Mouse (Mus musculus) kidney, postnatal 4 days (tissue): ENCODE data around the gene Plod3.
"Not testable (repeated sequence)": the region's sequence is repeated elsewhere in the genome, so short reads cannot be mapped to it uniquely, and the experiment has no call there.

ENCODE experiments used
- DNase-seq, 2 experiments: peaks; one replicate each; pipeline ENCODE4 v3.0.0; 2021; ENCODE audit warnings: mixed read lengths in 2 of 2

The Plod3 gene

GRCm38 (mm10) chr5:136986695-136987137 lies at the start of gene Plod3:
Plod3 (plus strand) TSS chr5:136987019.
- peak; percentile 96 to 98 for DNase-seq

DNA sequence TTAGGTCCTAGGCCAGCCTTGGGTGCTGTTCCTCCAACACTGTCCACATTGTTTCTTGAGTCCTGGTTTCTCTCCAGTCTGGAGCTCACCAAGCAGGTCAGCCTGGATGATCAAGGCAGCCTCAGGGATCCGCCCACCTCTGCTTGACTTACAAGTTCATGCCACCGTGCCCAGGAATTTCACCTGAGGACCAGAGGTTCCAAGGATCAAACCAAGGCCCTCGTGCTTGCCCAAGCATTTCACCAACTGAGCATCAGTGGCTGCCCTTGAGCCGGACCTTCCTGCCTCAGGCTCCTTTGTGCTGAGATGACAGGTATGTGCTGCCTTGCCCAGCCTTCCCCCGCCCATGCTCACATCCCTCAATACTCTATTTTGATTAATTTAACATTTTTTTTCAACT lies 49.2 kb upstream of the Plod3 start:
- peak in 1 of 2 experiments; percentile 38 for DNase-seq

DNA sequence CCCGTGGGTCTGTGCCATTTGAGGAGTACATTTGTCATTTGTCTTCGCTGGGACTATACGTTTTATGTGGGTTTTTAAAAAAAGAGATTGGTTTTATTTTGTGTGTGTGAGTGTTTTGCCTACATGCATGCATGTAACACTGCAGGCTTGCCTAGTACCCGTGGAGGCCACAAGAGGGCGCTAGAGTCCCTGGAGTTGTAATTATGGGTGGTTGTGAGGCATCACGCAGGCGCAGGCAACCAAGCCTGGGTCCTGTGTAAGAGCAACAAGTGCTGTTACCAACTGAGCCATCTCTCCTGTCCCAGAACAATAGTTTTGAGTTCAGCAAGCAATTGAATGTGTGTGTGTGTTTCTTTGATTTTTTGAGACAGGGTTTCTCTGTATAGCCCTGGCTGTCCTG lies 47.5 kb upstream of the Plod3 start:
- DNase-seq, result peak; percentile 31 to 32

GRCm38 (mm10) chr5:136940029-136940428 lies 46.8 kb upstream of the Plod3 start:
- DNase-seq, result not testable (repeated sequence)

- DNase-seq, result no peak
These were observed 45.8 kb upstream of the Plod3 start for GRCm38 (mm10) chr5:136940845-136941560.

- no peak for DNase-seq
These were observed 44.0 kb upstream of the Plod3 start for GRCm38 (mm10) chr5:136942781-136943180.

- DNase-seq, result no peak
These were observed 43.4 kb upstream of the Plod3 start for GRCm38 (mm10) chr5:136943382-136943781.

- no peak for DNase-seq
These were observed 41.7 kb upstream of the Plod3 start for GRCm38 (mm10) chr5:136945084-136945483.

DNA sequence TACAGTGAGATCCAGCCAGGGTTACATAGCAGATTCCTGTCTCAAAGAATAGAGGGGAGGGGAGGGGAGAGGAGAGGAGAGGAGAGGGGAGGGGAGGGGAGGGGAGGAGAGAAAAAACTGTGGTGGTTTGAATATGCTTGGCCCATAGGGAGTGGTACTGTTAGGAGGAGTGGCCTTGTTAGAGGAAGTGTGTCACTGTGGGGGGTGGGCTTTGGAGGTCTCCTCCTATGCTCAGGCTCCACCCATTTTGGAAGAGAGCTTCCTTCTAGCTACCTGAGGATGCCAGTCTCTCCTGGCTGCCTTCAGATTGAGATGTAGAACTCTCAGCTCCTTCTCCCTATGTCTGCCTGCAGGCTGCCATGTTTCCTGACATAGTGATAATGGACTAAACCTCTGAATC lies 38.9 kb upstream of the Plod3 start:
- no peak for DNase-seq

DNA sequence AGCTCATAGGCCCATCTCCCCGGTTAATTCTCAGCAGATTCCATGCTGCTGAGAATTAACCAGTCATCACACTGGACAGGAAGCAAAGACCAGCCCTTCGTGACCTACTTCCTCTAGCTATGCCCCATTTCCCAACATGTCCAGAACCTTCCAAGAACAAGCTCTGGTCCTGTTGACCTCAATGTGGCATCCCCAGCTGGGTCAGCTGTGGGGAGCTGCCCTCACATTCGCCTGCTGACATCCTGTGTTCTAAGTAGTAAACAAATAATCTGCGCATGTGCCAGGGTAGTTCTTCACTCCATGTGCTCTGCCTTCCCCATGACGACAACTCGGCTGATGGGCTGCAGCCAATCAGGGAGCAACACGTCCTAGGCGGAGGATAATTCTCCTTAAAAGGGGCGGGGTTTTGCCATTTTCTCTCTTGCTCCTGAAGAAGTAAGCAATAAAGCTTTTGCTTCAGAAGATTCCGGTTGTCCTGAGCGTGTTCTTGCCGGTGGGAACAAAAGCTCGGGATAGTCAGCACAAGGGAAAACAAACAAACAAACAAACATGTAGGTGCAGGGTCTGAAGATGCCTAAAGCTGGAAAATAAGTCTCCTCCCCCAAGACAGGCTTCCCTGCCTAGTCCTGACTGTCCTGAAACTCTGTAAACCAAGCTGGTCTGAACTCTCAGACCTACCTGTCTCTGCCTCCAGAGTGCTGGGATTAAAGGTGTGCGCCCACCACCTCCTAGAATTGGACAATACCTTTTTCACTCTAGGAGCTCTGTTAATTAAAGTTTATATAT lies 37.1 kb upstream of the Plod3 start:
- not testable (repeated sequence) for DNase-seq

GRCm38 (mm10) chr5:136950521-136950920 lies 36.3 kb upstream of the Plod3 start:
- no peak for DNase-seq

DNA sequence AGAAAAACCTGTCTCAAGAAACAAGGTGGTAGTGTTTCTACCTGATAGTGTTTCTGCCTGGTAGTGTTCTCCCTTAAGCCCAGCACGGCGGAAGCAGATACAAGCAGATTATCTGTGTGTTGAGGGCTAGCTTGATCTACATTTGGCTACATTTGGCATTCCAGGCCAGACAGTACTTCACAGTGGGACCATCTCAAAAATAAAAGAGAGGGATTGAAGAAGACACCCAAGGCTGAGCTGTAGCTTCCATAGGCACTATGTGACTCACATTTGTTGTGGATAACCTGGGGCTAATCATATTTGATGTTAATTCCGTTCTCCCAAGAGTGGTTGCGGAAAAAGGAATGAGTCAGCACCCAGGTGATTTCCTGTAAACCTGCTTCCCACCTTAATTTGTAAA lies 34.7 kb upstream of the Plod3 start:
- no peak for DNase-seq

GRCm38 (mm10) chr5:136953015-136953414 lies 33.8 kb upstream of the Plod3 start, which contains the start of gene Fis1:
Fis1 (plus strand) TSS chr5:136953275.
- DNase-seq, result peak; percentile 99

- DNase-seq, result peak; percentile 29 to 37
These were observed 33.3 kb upstream of the Plod3 start for GRCm38 (mm10) chr5:136953440-136953951.

GRCm38 (mm10) chr5:136955622-136956021 lies 31.2 kb upstream of the Plod3 start:
- DNase-seq, result no peak

- no peak for DNase-seq
These were observed 29.6 kb upstream of the Plod3 start for GRCm38 (mm10) chr5:136957250-136957649.

GRCm38 (mm10) chr5:136958991-136959605 lies 27.7 kb upstream of the Plod3 start:
- peak; percentile 40 to 68 for DNase-seq

GRCm38 (mm10) chr5:136960053-136960452 lies 26.8 kb upstream of the Plod3 start:
- no peak for DNase-seq

DNA sequence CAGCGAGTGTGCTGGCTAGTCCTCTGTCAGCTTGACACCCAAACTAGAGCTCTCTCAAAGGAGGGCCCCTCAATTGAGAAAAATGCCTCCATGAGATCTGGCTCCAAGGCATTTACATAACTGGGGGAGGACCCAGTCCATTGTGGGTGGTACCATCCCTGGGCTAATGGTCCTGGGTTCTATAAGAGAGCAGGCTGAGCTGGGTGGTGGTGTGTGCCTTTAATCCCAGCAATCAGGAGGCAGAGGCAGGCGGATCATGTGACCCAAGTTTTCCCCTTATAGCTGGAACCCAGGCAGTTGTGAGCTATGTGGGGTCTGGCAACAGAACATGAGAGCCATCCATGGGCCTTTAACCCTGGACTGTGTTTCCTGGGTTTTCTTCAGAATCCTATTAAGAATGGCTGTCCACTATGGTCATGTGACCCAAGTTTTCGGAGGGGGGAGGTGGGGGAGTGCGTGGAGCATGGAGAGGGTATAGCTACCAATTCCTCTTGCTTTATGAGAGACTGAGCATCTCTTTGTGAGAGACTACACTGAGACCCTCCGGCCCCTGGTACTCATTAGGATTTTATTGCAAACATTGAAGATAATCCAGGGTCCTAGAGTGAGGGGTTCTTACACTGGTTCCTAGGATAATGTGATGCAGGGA lies 25.4 kb upstream of the Plod3 start:
- peak; percentile 40 to 63 for DNase-seq

DNA sequence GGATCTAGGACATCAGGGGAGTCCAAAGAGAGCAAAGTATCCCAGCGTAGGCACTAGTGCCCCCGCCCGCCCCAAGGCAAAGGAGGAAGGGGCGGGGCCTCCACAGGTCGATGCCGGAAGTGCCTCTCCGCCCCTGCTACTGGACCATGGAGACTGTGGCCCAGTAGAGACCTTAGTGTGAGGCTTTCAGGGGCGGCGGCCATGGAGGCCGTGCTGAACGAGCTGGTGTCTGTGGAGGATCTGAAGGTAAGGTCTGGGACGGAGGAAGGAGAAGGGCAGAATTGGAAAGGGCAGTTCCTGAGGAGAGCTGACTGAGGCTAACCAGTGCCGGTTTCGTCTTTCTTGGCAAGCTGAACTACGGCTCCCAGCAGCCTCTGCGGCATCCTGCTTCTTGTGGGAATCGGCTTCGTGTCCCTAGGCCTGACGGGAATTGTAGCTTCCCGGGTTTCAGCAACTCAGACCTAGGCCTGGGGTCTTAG lies 24.8 kb upstream of the Plod3 start:
- peak; percentile 91 to 95 for DNase-seq

DNA sequence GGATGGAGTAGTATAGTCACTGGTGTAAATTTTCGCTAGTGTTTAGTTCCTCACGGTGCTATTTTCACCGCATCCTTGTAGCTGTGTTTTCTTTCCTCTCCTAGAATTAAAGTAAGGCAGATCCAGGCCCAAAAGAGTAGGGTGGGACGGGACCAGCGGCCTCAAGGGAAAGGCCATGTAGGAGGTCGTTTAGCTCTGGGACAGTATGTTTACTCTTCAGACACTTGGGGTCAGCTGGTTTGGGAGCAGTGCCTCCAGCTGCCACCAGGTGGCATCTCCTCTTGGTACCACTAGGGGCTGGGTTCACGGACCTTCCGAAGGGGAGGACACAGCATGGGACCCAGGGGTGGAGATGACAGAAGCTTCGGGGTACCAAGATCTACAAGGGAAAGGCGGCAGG lies 24.3 kb upstream of the Plod3 start:
- DNase-seq, result peak; percentile 90 to 93

GRCm38 (mm10) chr5:136962966-136963540 lies 23.8 kb upstream of the Plod3 start:
- no peak for DNase-seq
